Mouse (Mus musculus) thymus, postnatal 10 days (tissue): Measurements from ENCODE around the gene Pax6.
A peak's percentile ranks its signal among the peaks of the same experiment; 100 is the strongest.

ENCODE experiments used
- DNase-seq, 2 experiments: peaks; one replicate each; pipeline ENCODE4 v3.0.0; 2021; ENCODE audit warnings: low spot score in 2 of 2

The Pax6 gene

GRCm38 (mm10) chr2:105671116-105671797 is 2.6 kb downstream of the Pax6 start:
- DNase-seq = no peak

- DNase-seq = no peak
These were observed 3.3 kb downstream of the Pax6 start for GRCm38 (mm10) chr2:105671798-105672595.

GRCm38 (mm10) chr2:105672596-105672960 is 3.9 kb downstream of the Pax6 start:
- no peak for DNase-seq

- no peak for DNase-seq
These were observed 4.4 kb downstream of the Pax6 start for GRCm38 (mm10) chr2:105673054-105673453.

GRCm38 (mm10) chr2:105673631-105674060 is 4.9 kb downstream of the Pax6 start:
- no peak for DNase-seq

- no peak for DNase-seq
These were observed 5.6 kb downstream of the Pax6 start for GRCm38 (mm10) chr2:105674061-105674874.

GRCm38 (mm10) chr2:105674875-105675729 is 6.4 kb downstream of the Pax6 start:
- DNase-seq = peak; percentile 18 to 19

GRCm38 (mm10) chr2:105675730-105676079 is 7.0 kb downstream of the Pax6 start:
- DNase-seq = no peak

GRCm38 (mm10) chr2:105676080-105676908 is 7.6 kb downstream of the Pax6 start:
- DNase-seq = no peak

GRCm38 (mm10) chr2:105676909-105677433 is 8.3 kb downstream of the Pax6 start:
- no peak for DNase-seq

- DNase-seq = no peak
These were observed 8.9 kb downstream of the Pax6 start for GRCm38 (mm10) chr2:105677434-105678105.

GRCm38 (mm10) chr2:105678306-105678705 is 9.6 kb downstream of the Pax6 start:
- DNase-seq = no peak

- DNase-seq = no peak
These were observed 10.2 kb downstream of the Pax6 start for GRCm38 (mm10) chr2:105678880-105679321.

- no peak for DNase-seq
These were observed 10.6 kb downstream of the Pax6 start for GRCm38 (mm10) chr2:105679331-105679730.

GRCm38 (mm10) chr2:105680146-105680998 is 11.7 kb downstream of the Pax6 start:
- DNase-seq = no peak

- no peak for DNase-seq
These were observed 12.5 kb downstream of the Pax6 start for GRCm38 (mm10) chr2:105680999-105681710.

- no peak for DNase-seq
These were observed 13.4 kb downstream of the Pax6 start for GRCm38 (mm10) chr2:105682011-105682501.
